ENCODE assay signal across 8 mouse cellular contexts in genomic region chr4:120225135-120225780, GRCm38 (mm10).
A peak's percentile ranks its signal among the peaks of the same experiment; 100 is the strongest.
DNase-seq lines count a peak whose midpoint lies in the region; ATAC-seq and TF ChIP-seq lines count a peak whose summit lies in the region.

No protein-coding gene starts in this region.

- H3K27me3 ChIP-seq in lung, embryonic 14.5 days (ENCODE audit: insufficient read depth, low read length) = no peaks in the 10 kb centered on the region

- intact Hi-C loops in gastrocnemius, postnatal 36 days (cut with DNase I) = loop anchor here (2.0 kb wide), 1 partner anchor 146 kb away; no protein-coding TSS in a partner anchor

- no peaks in the 10 kb centered on the region for H3K36me3 ChIP-seq in lung, embryonic 14.5 days (ENCODE audit: insufficient read depth)

- DNase-seq in B cell, adult 2 months = peak; percentile 64 to 68
- peak; percentile 74 to 77 for DNase-seq in adrenal gland, adult 18-20 months (ENCODE audit: low spot score in 2 of 2)
- peak; percentile 81 for DNase-seq in embryo, embryonic 10 days (ENCODE audit: low spot score)
- DNase-seq in gastrocnemius, postnatal 36 days = peak; percentile 74 to 76
- DNase-seq in kidney, postnatal 4 days = peak; percentile 83 to 84
- DNase-seq in lung, embryonic 14.5 days = peak; percentile 84
- peak; percentile 71 for DNase-seq in ovary, postnatal 14 days (ENCODE audit: low spot score)
- DNase-seq in thymus, postnatal 25 days = peak; percentile 63

- 55% methylated on average over 6 of the region's 6 CpGs for WGBS in lung, embryonic 14.5 days

- H3K4me2 ChIP-seq in lung, embryonic 14.5 days = no peak overlapping the region

- no peaks in the 10 kb centered on the region for H3K4me1 ChIP-seq in lung, embryonic 14.5 days (ENCODE audit: insufficient read depth)

- H3K27ac ChIP-seq in lung, embryonic 14.5 days (ENCODE audit: low read depth) = no peak overlapping the region

- ATAC-seq in lung, embryonic 14.5 days (ENCODE audit: insufficient read depth) = peak; percentile 37; the same call in 1 of the 2 replicates

- no peak overlapping the region for H3K4me3 ChIP-seq in lung, embryonic 14.5 days (ENCODE audit: low read depth, low read length)

- H3K9me3 ChIP-seq in lung, embryonic 14.5 days (ENCODE audit: low read depth, low read length) = no peaks in the 10 kb centered on the region

- TF ChIP-seq CTCF in lung, embryonic 14.5 days (IDR thresholded peaks at IDR 0.05; ENCODE audit: low read depth) = peak; percentile 98

- H3K9ac ChIP-seq in lung, embryonic 14.5 days = no peak overlapping the region
